Mouse (Mus musculus) CH12.LX (cell line): ENCODE measurements around the gene Tnni2. TPM values are rescaled to one million over a fixed set of nuclear protein-coding genes. Genes with fewer than 3 reads are reported as not detected.
A peak's percentile ranks its signal among the peaks of the same experiment; 100 is the strongest.

Experiments
- DNase-seq: peaks from one replicate; pipeline ENCODE4 v3.0.0-alpha.2; 2013; ENCODE audit errors: extremely low read depth
- H3K27ac ChIP-seq: 2 replicates; pipeline ENCODE4 v1.5.1; 2012; ENCODE audit warnings: low read depth, mild to moderate bottlenecking, control low read depth, moderate library complexity; ENCODE audit not compliant: insufficient read depth
- H3K27me3 ChIP-seq: replicated peaks from 2 replicates; pipeline ENCODE3; 2012; ENCODE audit warnings: inconsistent platforms
- H3K36me3 ChIP-seq, 2 experiments: replicated peaks in 1 of 2; 2 replicates each; pipeline versions ENCODE3 to v1.6.1; 2012; ENCODE audit warnings: inconsistent platforms in 1 of 2, low read length in 1 of 2, mild to moderate bottlenecking in 1 of 2, mixed read lengths in 1 of 2, moderate library complexity in 1 of 2; ENCODE audit not compliant: control insufficient read depth in 1 of 2, insufficient read depth in 1 of 2
- H3K4me1 ChIP-seq, 2 experiments: 2 replicates each; pipeline ENCODE4 v1.6.1; 2012; ENCODE audit warnings: inconsistent platforms in 1 of 2, moderate library complexity in 1 of 2; ENCODE audit not compliant: insufficient read depth in 2 of 2, control insufficient read depth in 1 of 2
- H3K4me2 ChIP-seq: 2 replicates; pipeline ENCODE4 v1.6.1; 2012; ENCODE audit warnings: low read depth, mild to moderate bottlenecking, control low read depth; ENCODE audit not compliant: poor library complexity, insufficient read depth, severe bottlenecking
- H3K4me3 ChIP-seq, 3 experiments: fragments of 150-350 bp in 1 of 3; sonication (generic) in 1 of 3; replicated peaks in 1 of 3; 2 replicates each; pipeline versions ENCODE3 to v1.5.1; 2011 to 2012; ENCODE audit warnings: low read depth in 2 of 3, low read length in 2 of 3, mild to moderate bottlenecking in 2 of 3, moderate library complexity in 2 of 3, control low read depth in 1 of 3, improper control_type of control experiment in 1 of 3, inconsistent platforms in 1 of 3, mixed read lengths in 1 of 3; ENCODE audit not compliant: poor library complexity in 1 of 3
- H3K79me2 ChIP-seq: replicated peaks from 2 replicates; pipeline ENCODE4 v1.6.1; 2012; ENCODE audit warnings: mild to moderate bottlenecking, moderate library complexity; ENCODE audit not compliant: control insufficient read depth, poor library complexity, insufficient read depth, severe bottlenecking; ENCODE audit errors: extremely low read depth
- H3K9ac ChIP-seq: 2 replicates; pipeline ENCODE4 v1.6.1; 2012; ENCODE audit warnings: low read depth, mild to moderate bottlenecking, control low read depth, moderate library complexity; ENCODE audit not compliant: insufficient read depth
- H3K9me3 ChIP-seq: replicated peaks from 2 replicates; pipeline ENCODE3; 2012; ENCODE audit warnings: low read length, inconsistent platforms, mixed read lengths
- BHLHE40 ChIP-seq: IDR thresholded peaks from 2 replicates; pipeline ENCODE4 v1.6.1; 2011; ENCODE audit warnings: mild to moderate bottlenecking, low read depth, low read length, improper control_type of control experiment
- CHD2 ChIP-seq: IDR thresholded peaks from 2 replicates; pipeline ENCODE4 v1.6.1; 2011; ENCODE audit warnings: low read length, improper control_type of control experiment
- CTCF ChIP-seq, 2 experiments: IDR thresholded peaks in 1 of 2; conservative IDR thresholded peaks in 1 of 2; 2 replicates each; pipeline ENCODE4 v1.5.1; 2011 to 2012; ENCODE audit warnings: low read depth in 2 of 2, low read length in 2 of 2, improper control_type of control experiment in 1 of 2, inconsistent platforms in 1 of 2, mild to moderate bottlenecking in 1 of 2, moderate library complexity in 1 of 2
- E2F4 ChIP-seq: IDR thresholded peaks from 2 replicates; pipeline ENCODE4 v1.6.1; 2011; ENCODE audit warnings: low read depth, low read length, improper control_type of control experiment; ENCODE audit not compliant: insufficient replicate concordance
- EP300 ChIP-seq: IDR thresholded peaks from 2 replicates; pipeline ENCODE4 v1.6.1; 2011; ENCODE audit warnings: low read length, improper control_type of control experiment
- ETS1 ChIP-seq: conservative IDR thresholded peaks from 2 replicates; pipeline ENCODE4 v1.6.1; 2012; ENCODE audit warnings: low read depth, mild to moderate bottlenecking, inconsistent platforms, low read length, improper control_type of control experiment, moderate library complexity
- HCFC1 ChIP-seq: IDR thresholded peaks from 2 replicates; pipeline ENCODE4 v1.6.1; 2012; ENCODE audit warnings: low read depth, mild to moderate bottlenecking, inconsistent platforms, low read length, improper control_type of control experiment
- IRF4 ChIP-seq: IDR thresholded peaks from 2 replicates; pipeline ENCODE4 v1.6.1; 2014; ENCODE audit warnings: low read depth, mild to moderate bottlenecking, inconsistent platforms, low read length, improper control_type of control experiment
- JUN ChIP-seq: IDR thresholded peaks from 2 replicates; pipeline ENCODE4 v1.6.1; 2011; ENCODE audit warnings: low read depth, mild to moderate bottlenecking, low read length, improper control_type of control experiment, moderate library complexity; ENCODE audit not compliant: insufficient read depth
- JUND ChIP-seq: conservative IDR thresholded peaks from 2 replicates; pipeline ENCODE4 v1.6.1; 2011; ENCODE audit warnings: low read depth, low read length, improper control_type of control experiment
- KAT2A ChIP-seq: IDR thresholded peaks from 2 replicates; pipeline ENCODE4 v1.6.1; 2012; ENCODE audit warnings: low read length, improper control_type of control experiment, inconsistent platforms; ENCODE audit not compliant: insufficient replicate concordance
- MAFK ChIP-seq: IDR thresholded peaks from 2 replicates; pipeline ENCODE4 v1.6.1; 2011; ENCODE audit warnings: low read length, improper control_type of control experiment; ENCODE audit not compliant: insufficient replicate concordance
- MAZ ChIP-seq: IDR thresholded peaks from 2 replicates; pipeline ENCODE4 v1.6.1; 2012; ENCODE audit warnings: low read depth, mild to moderate bottlenecking, inconsistent platforms, low read length, improper control_type of control experiment, moderate library complexity
- MEF2A ChIP-seq: IDR thresholded peaks from 2 replicates; pipeline ENCODE4 v1.6.1; 2014; ENCODE audit warnings: low read depth, mild to moderate bottlenecking, inconsistent platforms, low read length, improper control_type of control experiment, borderline replicate concordance
- MXI1 ChIP-seq: IDR thresholded peaks from 2 replicates; pipeline ENCODE4 v1.6.1; 2011; ENCODE audit warnings: mild to moderate bottlenecking, low read depth, low read length, improper control_type of control experiment
- NRF1 ChIP-seq: IDR thresholded peaks from 2 replicates; pipeline ENCODE4 v1.6.1; 2014; ENCODE audit warnings: low read depth, mild to moderate bottlenecking, inconsistent platforms, low read length, improper control_type of control experiment, moderate library complexity
- PAX5 ChIP-seq: IDR thresholded peaks from 2 replicates; pipeline ENCODE4 v1.6.1; 2012; ENCODE audit warnings: low read length, inconsistent platforms, mixed read lengths
- POLR2A ChIP-seq: IDR thresholded peaks from 2 replicates; pipeline ENCODE4 v1.6.1; 2011; ENCODE audit warnings: low read depth, mild to moderate bottlenecking, improper control_type of control experiment, low read length
- RAD21 ChIP-seq: IDR thresholded peaks from 2 replicates; pipeline ENCODE4 v1.6.1; 2011; ENCODE audit warnings: low read depth, mild to moderate bottlenecking, low read length, improper control_type of control experiment, moderate library complexity
- SIN3A ChIP-seq: IDR thresholded peaks from 2 replicates; pipeline ENCODE4 v1.6.1; 2012; ENCODE audit warnings: low read length, improper control_type of control experiment, inconsistent platforms
- SMC3 ChIP-seq: IDR thresholded peaks from 2 replicates; pipeline ENCODE4 v1.6.1; 2011; ENCODE audit warnings: low read depth, low read length, improper control_type of control experiment
- TBP ChIP-seq: conservative IDR thresholded peaks from 2 replicates; pipeline ENCODE4 v1.6.1; 2011; ENCODE audit warnings: low read depth, low read length, improper control_type of control experiment
- TCF12 ChIP-seq: IDR thresholded peaks from 2 replicates; pipeline ENCODE4 v1.6.1; 2014; ENCODE audit warnings: low read depth, mild to moderate bottlenecking, inconsistent platforms, low read length, improper control_type of control experiment
- UBTF ChIP-seq: IDR thresholded peaks from 2 replicates; pipeline ENCODE4 v1.6.1; 2012; ENCODE audit warnings: low read depth, mild to moderate bottlenecking, inconsistent platforms, low read length, improper control_type of control experiment, moderate library complexity
- ZC3H11A ChIP-seq: IDR thresholded peaks from 2 replicates; pipeline ENCODE4 v1.6.1; 2012; ENCODE audit warnings: low read depth, mild to moderate bottlenecking, inconsistent platforms, low read length, improper control_type of control experiment
- ZNF384 ChIP-seq: IDR thresholded peaks from 2 replicates; pipeline ENCODE4 v1.6.1; 2012; ENCODE audit warnings: low read depth, low read length, improper control_type of control experiment, inconsistent platforms
- dilution Hi-C: fragments of 300-500 bp; cut with MboI; formaldehyde crosslinking; loops from 2 replicates; pipeline ENCODE4 v1.14.3; 2020; ENCODE audit warnings: low sequenced_read_pairs; ENCODE audit not compliant: extremely low pct_unique_long_range_greater_than_20kb, extremely low pct_ligation_motif_present
- in situ Hi-C: fragments of 300-500 bp; cut with MboI; formaldehyde crosslinking; loops from 3 replicates; pipeline ENCODE4 v1.14.3; 2019; ENCODE audit warnings: low sequenced_read_pairs, low pct_ligation_motif_present, low pct_unique_long_range_greater_than_20kb, mixed read lengths
- polyA plus RNA-seq: library from polyadenylated mRNA; unstranded; fragments of >175 nt; gene quantifications from 2 replicates; pipeline ENCODE4 v1.2.1, GENCODE M21; 2012; ENCODE audit warnings: low read depth; ENCODE audit not compliant: insufficient read length
- total RNA-seq, 2 experiments: library from RNA; depleted of rRNA; stranded (reverse); fragments of 300-350 nt in 1 of 2; fragments of >200 nt in 1 of 2; gene quantifications; 2 replicates each; pipeline ENCODE4 v1.2.3; 2012 to 2014

Tnni2 gene
- total and polyA plus RNA-seq, 3 experiments: 35.0 to 88.1 (median 74.0) TPM

GRCm38 (mm10) chr7:142487341-142487859, 45.8 kb downstream of the Tnni2 start:
- Histone ChIP-seq H3K4me3 (no peak overlapping the region), H3K9me3 (no peaks in the 10 kb centered on the region), H3K4me2 (peak overlapping the region; percentile 72), H3K9ac (peak overlapping the region; percentile 6; the same call in 1 of the 2 replicates), H3K4me1 (peaks cover 19 to 48% of the 10 kb centered on the region in 2 experiments), H3K79me2 (no peaks in the 10 kb centered on the region), H3K27ac (peak overlapping the region; percentile 86), H3K27me3 (no peaks in the 10 kb centered on the region), H3K36me3 (peaks cover 75 to 98% of the 10 kb centered on the region in 2 experiments)
- dilution Hi-C loops (no loop called here), in situ Hi-C loops (no loop called here)
- no peak for TF ChIP-seq ZC3H11A
- no peak for TF ChIP-seq MXI1
- TF ChIP-seq NRF1: no peak
- TF ChIP-seq MEF2A: peak; percentile 58
- TF ChIP-seq E2F4: no peak
- TF ChIP-seq RAD21: peak; percentile 65
- peak; percentile 43; the same call in 1 of the 2 replicates for TF ChIP-seq PAX5
- TF ChIP-seq CTCF (conservative IDR thresholded peaks at IDR 0.05 in 1 of 2, IDR thresholded peaks at IDR 0.05 in 1 of 2; ENCODE audit: low read depth in 2 of 2, low read length in 2 of 2): peak in 1 of 2 experiments; percentile 78; a peak in 2 of 4 replicates
- TF ChIP-seq SMC3: peak; percentile 70
- no peak for TF ChIP-seq SIN3A
- TF ChIP-seq CHD2: 0 out of 2 replicates have a peak, but pooled peaks have one; percentile 10
- 0 out of 2 replicates have a peak, but pooled peaks have one; percentile 29 for TF ChIP-seq MAFK
- peak; percentile 76 for DNase-seq

GRCm38 (mm10) chr7:142488053-142488452, 46.4 kb downstream of the Tnni2 start:
- H3K36me3 ChIP-seq: peaks cover 80 to 98% of the 10 kb centered on the region in 2 experiments
- TF ChIP-seq ZC3H11A: no peak
- peak; percentile 53; the same call in 1 of the 2 replicates for TF ChIP-seq MAFK
- TF ChIP-seq BHLHE40: peak; percentile 50; the same call in 1 of the 2 replicates
- peak; percentile 58; the same call in 1 of the 2 replicates for TF ChIP-seq JUN
- TF ChIP-seq EP300: peak; percentile 92
- TF ChIP-seq IRF4: peak; percentile 75
- TF ChIP-seq TCF12: peak; percentile 57; the same call in 1 of the 2 replicates
- no peak for TF ChIP-seq POLR2A
- peak; percentile 66; the same call in 1 of the 2 replicates for TF ChIP-seq UBTF
- TF ChIP-seq SIN3A: no peak; the same call in 1 of the 2 replicates
- peak; percentile 98 for TF ChIP-seq ZNF384
- peak; percentile 77 for TF ChIP-seq MAZ
- peak; percentile 68; the same call in 1 of the 2 replicates for TF ChIP-seq ETS1
- peak; percentile 72 for TF ChIP-seq JUND
- no peak for TF ChIP-seq KAT2A
- TF ChIP-seq HCFC1: no peak
- TF ChIP-seq MEF2A: peak; percentile 66; the same call in 1 of the 2 replicates
- 0 out of 2 replicates have a peak, but pooled peaks have one; percentile 22 for TF ChIP-seq TBP
- dilution Hi-C loops: no loop called here

More at GRCm38 (mm10) chr7:142488053-142488452, 46.4 kb downstream of the Tnni2 start:
- peak overlapping the region; percentile 86 for H3K27ac ChIP-seq
- in situ Hi-C loops: no loop called here
- peak overlapping the region; percentile 72 for H3K4me2 ChIP-seq
- peak; percentile 70 for DNase-seq
- peaks cover 19 to 47% of the 10 kb centered on the region in 2 experiments for H3K4me1 ChIP-seq
- no peaks in the 10 kb centered on the region for H3K27me3 ChIP-seq
- H3K79me2 ChIP-seq: no peaks in the 10 kb centered on the region
- no peaks in the 10 kb centered on the region for H3K9me3 ChIP-seq
- H3K9ac ChIP-seq: peak overlapping the region; percentile 17; the same call in 1 of the 2 replicates
- H3K4me3 ChIP-seq: no peak overlapping the region
